Mouse (Mus musculus) retina, adult 2 months (tissue): ENCODE results near the gene Baz2b.
"Not testable (repeated sequence)": the region's sequence is repeated elsewhere in the genome, so short reads cannot be mapped to it uniquely, and the experiment has no call there.

Source experiments
- DNase-seq: peaks from one replicate; pipeline ENCODE4 v3.0.0-alpha.2; 2012; ENCODE audit warnings: low read depth, low spot score

Gene Baz2b

GRCm38 (mm10) chr2:60200667-60201066, 9.0 kb downstream of the Baz2b start:
- no peak for DNase-seq

GRCm38 (mm10) chr2:60200051-60200562, 9.5 kb downstream of the Baz2b start:
- DNase-seq: no peak

GRCm38 (mm10) chr2:60196841-60197240, 12.8 kb downstream of the Baz2b start:
- no peak for DNase-seq

GRCm38 (mm10) chr2:60181696-60182095, 27.9 kb downstream of the Baz2b start:
- no peak for DNase-seq

GRCm38 (mm10) chr2:60177490-60177889, 32.1 kb downstream of the Baz2b start:
- DNase-seq: no peak

- no peak for DNase-seq
These were observed 33.6 kb downstream of the Baz2b start for GRCm38 (mm10) chr2:60176087-60176486.

- DNase-seq: no peak
These were observed 34.6 kb downstream of the Baz2b start for GRCm38 (mm10) chr2:60175078-60175477.

GRCm38 (mm10) chr2:60173595-60173994, 36.0 kb downstream of the Baz2b start:
- DNase-seq: no peak

GRCm38 (mm10) chr2:60173190-60173589, 36.4 kb downstream of the Baz2b start:
- no peak for DNase-seq

- no peak for DNase-seq
These were observed 37.1 kb downstream of the Baz2b start for GRCm38 (mm10) chr2:60172531-60172914.

GRCm38 (mm10) chr2:60171786-60172530, 37.7 kb downstream of the Baz2b start:
- DNase-seq: no peak

GRCm38 (mm10) chr2:60166878-60167277, 42.8 kb downstream of the Baz2b start:
- no peak for DNase-seq

- DNase-seq: no peak
These were observed 44.0 kb downstream of the Baz2b start for GRCm38 (mm10) chr2:60165679-60166078.

GRCm38 (mm10) chr2:60163744-60164143, 45.9 kb downstream of the Baz2b start:
- DNase-seq: no peak

GRCm38 (mm10) chr2:60152481-60152880, 57.2 kb downstream of the Baz2b start:
- DNase-seq: no peak

- no peak for DNase-seq
These were observed 61.0 kb downstream of the Baz2b start for GRCm38 (mm10) chr2:60148651-60149050.

GRCm38 (mm10) chr2:60147428-60147827, 62.2 kb downstream of the Baz2b start:
- DNase-seq: no peak

GRCm38 (mm10) chr2:60145742-60146141, 63.9 kb downstream of the Baz2b start:
- DNase-seq: no peak

GRCm38 (mm10) chr2:60143383-60143782, 66.3 kb downstream of the Baz2b start:
- DNase-seq: no peak

- no peak for DNase-seq
These were observed 67.4 kb downstream of the Baz2b start for GRCm38 (mm10) chr2:60142281-60142680.

GRCm38 (mm10) chr2:60138751-60139162, 70.9 kb downstream of the Baz2b start:
- no peak for DNase-seq

GRCm38 (mm10) chr2:60135796-60136195, 73.8 kb downstream of the Baz2b start:
- DNase-seq: no peak

- DNase-seq: not testable (repeated sequence)
These were observed 74.7 kb downstream of the Baz2b start for GRCm38 (mm10) chr2:60134958-60135357.

- DNase-seq: no peak
These were observed 76.6 kb downstream of the Baz2b start for GRCm38 (mm10) chr2:60133072-60133471.
